Mouse (Mus musculus) urinary bladder, postnatal 10 days (tissue): ENCODE measurements around the gene Pfkfb4.

ENCODE experiments used
- DNase-seq: peaks from one replicate; pipeline ENCODE4 v3.0.0; 2022; ENCODE audit warnings: low spot score

The Pfkfb4 gene

GRCm38 (mm10) chr9:108996411-108996810 lies 4.8 kb downstream of the Pfkfb4 start:
- DNase-seq, result no peak

- no peak for DNase-seq
Observed at GRCm38 (mm10) chr9:108998287-108999166, 6.9 kb downstream of the Pfkfb4 start.

GRCm38 (mm10) chr9:108999167-108999526 lies 7.6 kb downstream of the Pfkfb4 start:
- no peak for DNase-seq

GRCm38 (mm10) chr9:109000726-109001125 lies 9.1 kb downstream of the Pfkfb4 start:
- DNase-seq, result no peak

- no peak for DNase-seq
Observed at GRCm38 (mm10) chr9:109003201-109003600, 11.6 kb downstream of the Pfkfb4 start.

- DNase-seq, result no peak
Observed at GRCm38 (mm10) chr9:109007025-109007780, 15.6 kb downstream of the Pfkfb4 start.

GRCm38 (mm10) chr9:109008081-109008480 lies 16.5 kb downstream of the Pfkfb4 start:
- no peak for DNase-seq

GRCm38 (mm10) chr9:109008994-109009635 lies 17.5 kb downstream of the Pfkfb4 start:
- DNase-seq, result no peak

GRCm38 (mm10) chr9:109009636-109010315 lies 18.2 kb downstream of the Pfkfb4 start:
- DNase-seq, result no peak

GRCm38 (mm10) chr9:109010316-109010690 lies 18.7 kb downstream of the Pfkfb4 start:
- no peak for DNase-seq

- no peak for DNase-seq
Observed at GRCm38 (mm10) chr9:109015397-109015796, 23.8 kb downstream of the Pfkfb4 start.

GRCm38 (mm10) chr9:109016973-109017604 lies 25.5 kb downstream of the Pfkfb4 start:
- no peak for DNase-seq

- DNase-seq, result no peak
Observed at GRCm38 (mm10) chr9:109021428-109021827, 29.9 kb downstream of the Pfkfb4 start.

- no peak for DNase-seq
Observed at GRCm38 (mm10) chr9:109022866-109023685, 31.5 kb downstream of the Pfkfb4 start.

- no peak for DNase-seq
Observed at GRCm38 (mm10) chr9:109027521-109027920, 35.9 kb downstream of the Pfkfb4 start.

GRCm38 (mm10) chr9:109028421-109028820 lies 36.8 kb downstream of the Pfkfb4 start:
- no peak for DNase-seq

- no peak for DNase-seq
Observed at GRCm38 (mm10) chr9:109028919-109029318, 37.3 kb downstream of the Pfkfb4 start.

GRCm38 (mm10) chr9:109030312-109030711 lies 38.7 kb downstream of the Pfkfb4 start:
- DNase-seq, result no peak

GRCm38 (mm10) chr9:109031001-109031400 lies 39.4 kb downstream of the Pfkfb4 start:
- no peak for DNase-seq

GRCm38 (mm10) chr9:109031686-109032085 lies 40.1 kb downstream of the Pfkfb4 start:
- DNase-seq, result no peak

GRCm38 (mm10) chr9:109032435-109032834 lies 40.9 kb downstream of the Pfkfb4 start:
- DNase-seq, result no peak
